Mouse (Mus musculus): ENCODE measurements around the gene Tctn1. TPM values are rescaled to one million over a fixed set of nuclear protein-coding genes. Genes with fewer than 3 reads are reported as not detected.

The Tctn1 gene
- total and polyA plus RNA-seq, 3 experiments: 5.0 to 12.0 (median 10.9) TPM

DNA sequence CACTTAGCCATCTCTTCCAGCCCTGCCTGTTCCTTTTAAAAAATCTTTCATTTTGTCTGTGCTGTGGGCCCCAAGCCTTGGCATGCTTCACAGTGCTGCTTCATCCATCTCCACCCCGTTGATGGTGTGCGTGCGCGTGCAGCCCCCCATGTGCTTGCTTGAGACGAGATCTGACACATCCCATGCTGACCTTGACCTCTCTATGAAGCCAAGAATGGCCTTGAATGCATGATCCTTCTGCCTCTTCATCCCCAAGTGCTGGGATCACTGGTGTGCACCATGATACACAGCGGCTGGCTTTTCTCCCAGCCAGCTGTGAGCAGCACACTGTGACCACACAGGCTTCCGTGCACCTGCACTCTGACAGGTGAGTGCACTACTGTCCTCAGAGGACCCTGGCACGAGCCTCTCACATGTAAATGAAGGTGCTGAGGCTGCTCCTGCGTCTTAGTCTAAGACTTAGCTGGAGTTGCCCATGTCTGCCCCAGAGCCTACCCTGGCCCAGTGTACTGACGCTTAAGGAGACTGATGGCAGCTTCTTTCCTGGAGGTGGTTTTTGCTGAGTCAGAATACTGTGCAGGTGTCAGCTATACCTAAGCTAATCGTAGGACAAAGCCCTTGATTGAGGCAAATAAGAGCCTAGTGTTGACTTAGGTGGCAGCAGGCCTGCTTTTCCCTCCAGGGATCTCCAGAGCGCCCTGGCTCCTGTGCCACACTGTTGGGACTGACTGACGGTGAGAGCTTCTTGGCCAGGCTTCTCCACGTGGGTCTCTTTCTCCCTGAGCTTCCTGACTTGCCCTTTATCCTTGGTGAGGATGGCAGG is 31.1 kb upstream of the Tctn1 start:
- H3K4me3 ChIP-seq (ENCODE audit: low read depth, low read length): no peak overlapping the region
- H3K9me3 ChIP-seq (replicated peaks): no peaks in the 10 kb centered on the region
- H3K4me1 ChIP-seq (ENCODE audit: insufficient read depth, low read depth, low read length): peaks cover 44% of the 10 kb centered on the region
- H3K27me3 ChIP-seq (ENCODE audit: insufficient read depth, low read length): no peaks in the 10 kb centered on the region
- TF ChIP-seq TAL1 (conservative IDR thresholded peaks at IDR 0.05; ENCODE audit: low read depth, low read length) (no peak), CTCF (IDR thresholded peaks at IDR 0.05; ENCODE audit: low read depth, low read length) (no peak), POLR2AphosphoS5 (IDR thresholded peaks at IDR 0.05; ENCODE audit: insufficient replicate concordance, low read depth, low read length) (no peak), GATA1 (IDR thresholded peaks at IDR 0.05; ENCODE audit: borderline replicate concordance, low read length) (no peak), GATA2 (IDR thresholded peaks at IDR 0.05; ENCODE audit: borderline replicate concordance, low read depth, low read length) (no peak)
- ATAC-seq (ENCODE audit: extremely low read depth, insufficient number of reproducible peaks, low FRiP score, poor library complexity, severe bottlenecking): no peak
- peaks cover 89% of the 10 kb centered on the region for H3K36me3 ChIP-seq (replicated peaks)
- no peak for DNase-seq (ENCODE audit: low spot score)

DNA sequence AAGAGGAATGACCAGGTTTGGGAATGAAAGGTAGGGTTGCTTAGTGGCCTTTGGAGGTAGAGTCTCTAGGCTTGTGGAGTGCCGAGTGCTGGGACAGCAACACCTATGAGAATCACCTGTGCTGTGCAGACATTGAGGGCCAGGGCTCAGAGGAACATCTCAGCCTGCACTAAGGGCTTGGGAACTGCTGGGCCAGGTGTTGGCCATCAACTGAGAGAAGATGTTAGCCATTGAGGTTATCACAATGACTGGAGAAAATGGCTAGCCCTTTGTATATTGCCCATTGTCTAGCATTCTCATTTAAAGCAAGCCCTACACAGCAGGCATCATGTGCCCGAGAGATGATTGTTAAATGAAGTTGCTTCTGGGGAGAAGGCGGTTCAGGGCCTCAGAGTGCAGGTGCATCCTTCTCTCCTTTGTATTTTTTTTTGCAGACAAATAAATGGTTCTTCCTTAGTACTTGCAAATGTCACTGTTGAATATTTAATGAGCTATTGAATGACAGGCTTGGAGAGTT is 30.0 kb upstream of the Tctn1 start:
- no peak for DNase-seq (ENCODE audit: low spot score)
- Histone ChIP-seq H3K4me3 (ENCODE audit: low read depth, low read length) (no peak overlapping the region), H3K36me3 (replicated peaks) (peaks cover 86% of the 10 kb centered on the region), H3K27me3 (ENCODE audit: insufficient read depth, low read length) (no peaks in the 10 kb centered on the region), H3K9me3 (replicated peaks) (no peaks in the 10 kb centered on the region), H3K4me1 (ENCODE audit: insufficient read depth, low read depth, low read length) (peaks cover 44% of the 10 kb centered on the region)
- TF ChIP-seq GATA1 (IDR thresholded peaks at IDR 0.05; ENCODE audit: borderline replicate concordance, low read length) (no peak), TAL1 (conservative IDR thresholded peaks at IDR 0.05; ENCODE audit: low read depth, low read length) (no peak), CTCF (IDR thresholded peaks at IDR 0.05; ENCODE audit: low read depth, low read length) (no peak), POLR2AphosphoS5 (IDR thresholded peaks at IDR 0.05; ENCODE audit: insufficient replicate concordance, low read depth, low read length) (no peak), GATA2 (IDR thresholded peaks at IDR 0.05; ENCODE audit: borderline replicate concordance, low read depth, low read length) (no peak)
- no peak for ATAC-seq (ENCODE audit: extremely low read depth, insufficient number of reproducible peaks, low FRiP score, poor library complexity, severe bottlenecking)

DNA sequence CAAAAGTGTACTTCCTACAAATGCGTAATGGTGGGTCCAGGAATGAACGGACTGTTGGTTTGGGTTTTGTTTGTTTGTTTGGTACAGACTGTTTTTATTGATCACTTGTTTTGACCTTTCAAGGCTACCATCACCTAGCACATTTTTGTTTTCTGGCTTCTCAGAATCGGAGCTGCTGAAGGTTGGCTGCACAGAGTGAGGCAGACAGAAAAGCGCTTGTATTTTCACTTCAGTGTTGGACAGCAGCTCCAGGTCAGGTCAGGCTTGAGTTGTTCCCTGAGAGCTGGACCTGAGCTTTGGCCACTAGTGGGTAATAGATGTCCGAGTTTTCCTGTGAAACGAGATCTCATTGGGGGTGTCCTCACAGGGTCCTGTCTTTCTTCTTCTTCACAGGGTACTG is 28.9 kb upstream of the Tctn1 start:
- TF ChIP-seq CTCF (IDR thresholded peaks at IDR 0.05; ENCODE audit: low read depth, low read length) (no peak), TAL1 (conservative IDR thresholded peaks at IDR 0.05; ENCODE audit: low read depth, low read length) (no peak), GATA1 (IDR thresholded peaks at IDR 0.05; ENCODE audit: borderline replicate concordance, low read length) (no peak), GATA2 (IDR thresholded peaks at IDR 0.05; ENCODE audit: borderline replicate concordance, low read depth, low read length) (no peak), POLR2AphosphoS5 (IDR thresholded peaks at IDR 0.05; ENCODE audit: insufficient replicate concordance, low read depth, low read length) (no peak)
- Histone ChIP-seq H3K4me3 (ENCODE audit: low read depth, low read length) (no peak overlapping the region), H3K27me3 (ENCODE audit: insufficient read depth, low read length) (no peaks in the 10 kb centered on the region), H3K4me1 (ENCODE audit: insufficient read depth, low read depth, low read length) (peaks cover 47% of the 10 kb centered on the region), H3K36me3 (replicated peaks) (peaks cover 86% of the 10 kb centered on the region), H3K9me3 (replicated peaks) (no peaks in the 10 kb centered on the region)
- DNase-seq (ENCODE audit: low spot score): no peak
- ATAC-seq (ENCODE audit: extremely low read depth, insufficient number of reproducible peaks, low FRiP score, poor library complexity, severe bottlenecking): no peak

DNA sequence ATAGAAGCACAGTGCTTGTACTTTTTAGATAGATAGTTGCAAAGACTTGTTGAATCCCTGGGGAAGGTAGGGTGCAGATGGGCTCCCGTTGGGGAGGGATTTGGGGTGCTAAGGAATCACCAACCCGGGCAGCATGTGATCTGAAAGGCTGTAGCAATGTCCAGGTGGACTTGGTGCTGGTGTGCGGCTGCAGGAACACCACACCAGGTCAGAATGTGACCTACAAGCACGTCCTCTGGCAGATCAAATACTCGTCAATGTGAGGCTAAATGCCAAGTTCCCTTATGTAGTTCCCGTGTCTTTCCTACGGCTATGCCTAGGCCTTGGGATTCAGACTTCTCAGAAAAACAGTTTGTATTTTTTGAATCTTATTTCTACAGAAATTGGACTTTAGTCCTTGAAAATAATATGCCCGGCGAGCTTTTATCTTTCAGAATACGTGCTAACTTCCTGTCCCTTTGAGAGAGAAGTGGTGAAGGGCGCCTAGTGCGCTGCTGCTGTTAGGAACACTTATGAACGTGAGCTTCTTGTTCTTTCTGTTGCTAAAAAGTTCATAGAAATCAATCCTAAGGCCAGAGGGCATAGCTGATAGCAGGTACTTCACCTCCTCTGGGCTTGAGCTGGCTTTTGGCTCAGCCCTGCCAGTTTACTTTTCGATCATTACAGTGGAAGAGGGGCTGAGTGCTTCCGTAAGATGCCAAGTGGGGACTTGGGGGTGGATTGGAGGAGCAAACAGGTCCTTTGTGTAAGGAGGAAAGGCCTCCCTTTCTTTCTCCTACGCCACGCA is 27.5 kb upstream of the Tctn1 start:
- no peak for ATAC-seq (ENCODE audit: extremely low read depth, insufficient number of reproducible peaks, low FRiP score, poor library complexity, severe bottlenecking)
- H3K4me1 ChIP-seq (ENCODE audit: insufficient read depth, low read depth, low read length): peaks cover 55% of the 10 kb centered on the region
- DNase-seq (ENCODE audit: low spot score): no peak
- no peaks in the 10 kb centered on the region for H3K27me3 ChIP-seq (ENCODE audit: insufficient read depth, low read length)
- no peaks in the 10 kb centered on the region for H3K9me3 ChIP-seq (replicated peaks)
- peak overlapping the region; percentile 41; the same call in 1 of the 2 replicates for H3K4me3 ChIP-seq (ENCODE audit: low read depth, low read length)
- peaks cover 86% of the 10 kb centered on the region for H3K36me3 ChIP-seq (replicated peaks)
- TF ChIP-seq GATA1 (IDR thresholded peaks at IDR 0.05; ENCODE audit: borderline replicate concordance, low read length) (no peak), CTCF (IDR thresholded peaks at IDR 0.05; ENCODE audit: low read depth, low read length) (no peak), TAL1 (conservative IDR thresholded peaks at IDR 0.05; ENCODE audit: low read depth, low read length) (no peak), POLR2AphosphoS5 (IDR thresholded peaks at IDR 0.05; ENCODE audit: insufficient replicate concordance, low read depth, low read length) (no peak), GATA2 (IDR thresholded peaks at IDR 0.05; ENCODE audit: borderline replicate concordance, low read depth, low read length) (no peak)

DNA sequence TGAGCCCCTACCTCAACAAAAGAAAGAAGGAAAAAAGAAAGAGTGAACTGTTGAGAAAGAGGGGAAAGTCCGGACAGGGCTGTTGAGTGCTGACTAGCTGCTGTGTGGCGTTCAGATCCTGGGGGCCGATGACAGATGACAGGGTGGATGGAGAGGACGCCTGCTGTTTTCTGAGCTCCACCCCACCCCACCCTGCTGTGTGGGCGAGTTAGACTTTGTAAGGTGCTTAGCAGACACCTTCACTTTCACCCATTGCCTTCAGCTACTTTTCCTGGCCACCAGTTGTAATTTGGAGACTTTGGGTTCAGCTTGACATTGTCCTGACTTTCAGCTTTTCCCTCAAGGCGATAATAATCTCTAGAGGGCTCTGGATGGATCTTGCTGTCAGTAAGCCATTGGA is 26.9 kb upstream of the Tctn1 start:
- Histone ChIP-seq H3K4me1 (ENCODE audit: insufficient read depth, low read depth, low read length) (peaks cover 55% of the 10 kb centered on the region), H3K4me3 (ENCODE audit: low read depth, low read length) (peak overlapping the region; percentile 31; the same call in 1 of the 2 replicates), H3K36me3 (replicated peaks) (peaks cover 87% of the 10 kb centered on the region), H3K27me3 (ENCODE audit: insufficient read depth, low read length) (no peaks in the 10 kb centered on the region), H3K9me3 (replicated peaks) (no peaks in the 10 kb centered on the region)
- ATAC-seq (ENCODE audit: extremely low read depth, insufficient number of reproducible peaks, low FRiP score, poor library complexity, severe bottlenecking) (peak; percentile 34; the same call in 1 of the 2 replicates), DNase-seq (ENCODE audit: low spot score) (peak; percentile 53)
- TF ChIP-seq GATA1 (IDR thresholded peaks at IDR 0.05; ENCODE audit: borderline replicate concordance, low read length) (no peak), POLR2AphosphoS5 (IDR thresholded peaks at IDR 0.05; ENCODE audit: insufficient replicate concordance, low read depth, low read length) (no peak), TAL1 (conservative IDR thresholded peaks at IDR 0.05; ENCODE audit: low read depth, low read length) (no peak), GATA2 (IDR thresholded peaks at IDR 0.05; ENCODE audit: borderline replicate concordance, low read depth, low read length) (no peak), CTCF (IDR thresholded peaks at IDR 0.05; ENCODE audit: low read depth, low read length) (no peak)
